Mouse (Mus musculus): ENCODE measurements around the gene Lmbr1.
"Not testable (repeated sequence)": the region's sequence is repeated elsewhere in the genome, so short reads cannot be mapped to it uniquely, and the experiment has no call there.

Gene Lmbr1

DNA sequence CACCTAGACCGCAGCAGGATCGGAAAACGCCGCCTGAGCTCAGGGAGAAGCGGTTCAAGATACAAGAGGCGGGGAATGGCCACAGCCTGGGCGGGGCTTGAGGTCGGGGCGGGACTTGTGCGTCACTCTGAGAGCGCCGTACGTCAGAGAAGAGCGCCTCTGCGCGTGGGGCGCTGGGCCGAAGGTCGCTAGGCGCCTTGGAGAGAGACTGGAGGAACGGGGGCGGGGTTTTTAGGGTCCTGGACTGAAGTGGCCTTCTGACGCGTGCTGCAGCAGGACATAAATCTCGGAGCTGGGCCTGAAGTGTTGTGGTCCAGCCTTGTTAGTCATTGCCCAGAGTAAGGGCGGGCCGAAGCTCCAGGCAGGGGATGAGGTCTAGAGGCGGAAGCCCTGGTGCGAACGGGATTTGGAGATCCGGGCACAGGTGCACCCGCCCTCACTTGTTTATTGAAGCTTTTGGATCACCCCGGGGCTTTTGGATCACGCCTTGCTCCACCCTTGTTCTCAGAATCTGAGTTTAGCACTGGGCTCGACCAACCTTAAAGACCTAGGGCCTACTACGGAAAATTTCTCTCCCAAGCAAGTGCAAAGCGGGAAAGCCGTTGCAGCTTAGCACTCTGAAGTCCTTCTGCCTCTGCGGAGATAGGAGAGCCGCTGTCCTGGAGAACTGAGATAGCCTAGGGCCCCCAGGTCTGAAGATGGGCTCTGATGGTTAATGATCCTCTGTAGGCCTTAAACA is at the start of gene Lmbr1:
Gene Lmbr1 (minus strand): TSS at position 93 of the 739 bp plus-strand sequence.
- peak; percentile 85 to 93 for DNase-seq (ENCODE audit: low spot score in 2 of 2)

DNA sequence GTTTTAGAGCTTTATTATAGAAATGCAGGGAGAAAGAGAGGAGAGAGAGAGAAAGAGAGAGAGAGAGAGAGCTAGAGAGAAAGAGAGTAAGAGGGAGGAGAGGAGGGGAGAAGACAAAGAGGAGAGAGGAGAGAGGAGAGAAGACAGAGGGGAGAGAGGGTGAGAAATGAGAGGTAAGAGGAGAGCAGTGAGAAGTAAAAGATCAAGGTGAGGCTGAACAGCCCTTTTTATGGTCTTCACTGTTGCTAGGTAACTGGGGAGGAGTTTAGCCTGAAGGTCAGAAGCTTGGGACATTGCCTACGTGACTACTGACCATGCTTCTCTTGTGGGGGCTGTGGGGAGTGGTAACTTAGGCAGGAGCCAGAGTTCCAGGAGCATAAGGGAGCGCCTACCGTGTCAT is 45.1 kb upstream of the Lmbr1 start:
- DNase-seq (ENCODE audit: low spot score in 2 of 2), result not testable (repeated sequence)

DNA sequence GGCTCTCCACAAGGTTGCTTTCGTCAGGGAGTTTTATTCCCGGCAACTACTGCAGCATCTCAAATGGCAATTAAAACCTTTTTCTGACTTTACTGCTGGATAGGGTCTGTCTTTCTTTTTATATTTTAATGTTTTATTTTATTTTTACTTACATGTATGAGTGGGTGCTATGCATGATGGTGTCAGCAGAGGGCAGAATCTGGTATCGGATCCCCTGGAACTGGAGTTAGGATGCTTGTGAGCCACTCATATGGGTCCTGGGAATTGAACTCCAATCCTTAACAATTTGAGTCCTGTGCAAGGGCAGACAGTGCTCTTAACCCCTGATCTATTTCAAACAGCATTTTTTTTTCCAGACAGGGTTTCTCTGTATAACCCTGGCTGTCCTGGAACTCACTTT is 34.9 kb upstream of the Lmbr1 start:
- no peak for DNase-seq (ENCODE audit: low spot score in 2 of 2)

DNA sequence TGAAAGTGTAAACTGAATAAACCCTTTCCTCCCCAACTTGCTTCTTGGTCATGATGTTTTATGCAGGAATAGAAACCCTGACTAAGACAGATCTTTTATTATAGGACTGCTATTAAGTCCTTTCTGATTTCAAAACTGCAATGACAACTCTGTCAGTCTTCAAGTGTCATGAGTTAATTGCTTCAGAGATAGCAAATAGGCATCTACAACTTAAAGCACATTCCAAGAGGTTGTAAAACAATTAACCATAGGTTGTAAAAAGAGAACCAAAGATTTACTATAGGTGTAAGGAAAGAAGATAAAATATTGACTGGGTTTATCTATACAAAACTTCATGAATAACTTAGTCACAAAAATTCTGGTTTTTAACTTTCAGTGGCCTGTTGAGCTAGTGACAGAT is 32.7 kb upstream of the Lmbr1 start:
- no peak for DNase-seq (ENCODE audit: low spot score in 2 of 2)

DNA sequence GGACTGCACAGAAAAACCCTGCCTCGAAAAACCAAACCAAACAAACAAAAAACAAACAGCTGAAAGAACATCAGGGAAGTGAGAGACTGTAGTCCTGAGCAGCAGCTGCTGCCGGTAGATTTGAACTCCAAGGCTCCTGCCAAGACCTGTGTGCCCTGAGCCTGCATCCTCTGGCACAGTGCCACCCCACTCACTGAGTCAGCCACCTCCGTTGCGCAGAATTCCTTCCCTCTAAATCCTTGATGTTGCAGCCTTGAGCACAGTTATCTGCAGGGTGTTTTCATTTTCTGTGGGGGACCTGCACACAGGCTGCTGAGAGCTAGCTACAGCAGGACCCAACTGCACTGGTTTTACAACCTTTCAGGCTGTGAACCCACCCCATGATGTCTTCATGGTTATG is 20.2 kb upstream of the Lmbr1 start:
- no peak for DNase-seq (ENCODE audit: low spot score in 2 of 2)

DNA sequence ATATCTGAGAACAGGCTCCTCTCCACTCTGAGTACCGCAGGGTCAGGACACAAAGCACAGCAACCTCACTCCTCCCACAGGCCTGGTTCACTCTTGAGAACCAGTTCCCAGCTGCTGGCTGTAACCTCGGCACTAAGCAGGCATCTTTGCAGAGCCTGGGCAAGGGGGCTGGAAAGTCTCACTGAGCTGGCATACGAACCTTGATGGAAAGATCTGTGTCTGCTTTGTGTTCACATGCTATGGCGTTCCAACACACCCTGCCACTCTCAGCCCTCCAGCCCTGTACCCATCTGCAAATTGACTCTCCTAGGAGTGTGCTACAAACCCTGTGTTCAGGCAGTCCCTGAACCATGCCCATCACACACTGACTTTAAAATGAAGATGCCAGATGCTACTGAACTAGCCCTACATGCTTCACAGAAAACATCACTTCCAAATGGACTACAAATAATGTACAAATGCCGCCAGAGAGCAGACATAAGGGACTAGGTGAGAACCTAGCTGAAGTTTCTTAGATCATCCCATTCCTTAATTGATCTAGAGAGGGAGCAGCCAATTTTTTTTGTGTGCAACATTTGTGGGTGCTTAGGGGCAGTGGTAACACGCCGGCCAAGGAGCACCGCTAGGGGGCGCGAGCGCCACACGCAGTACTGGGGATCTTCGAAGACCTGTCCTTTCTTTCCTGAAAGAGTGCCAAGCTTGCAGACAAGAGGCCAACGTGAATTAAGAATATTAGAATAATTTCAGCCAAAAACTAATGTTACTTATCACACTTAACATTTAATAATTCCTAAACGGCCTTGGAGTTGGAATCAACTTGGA is 11.0 kb upstream of the Lmbr1 start:
- DNase-seq (ENCODE audit: low spot score in 2 of 2), result peak in 1 of 2 experiments; percentile 56

DNA sequence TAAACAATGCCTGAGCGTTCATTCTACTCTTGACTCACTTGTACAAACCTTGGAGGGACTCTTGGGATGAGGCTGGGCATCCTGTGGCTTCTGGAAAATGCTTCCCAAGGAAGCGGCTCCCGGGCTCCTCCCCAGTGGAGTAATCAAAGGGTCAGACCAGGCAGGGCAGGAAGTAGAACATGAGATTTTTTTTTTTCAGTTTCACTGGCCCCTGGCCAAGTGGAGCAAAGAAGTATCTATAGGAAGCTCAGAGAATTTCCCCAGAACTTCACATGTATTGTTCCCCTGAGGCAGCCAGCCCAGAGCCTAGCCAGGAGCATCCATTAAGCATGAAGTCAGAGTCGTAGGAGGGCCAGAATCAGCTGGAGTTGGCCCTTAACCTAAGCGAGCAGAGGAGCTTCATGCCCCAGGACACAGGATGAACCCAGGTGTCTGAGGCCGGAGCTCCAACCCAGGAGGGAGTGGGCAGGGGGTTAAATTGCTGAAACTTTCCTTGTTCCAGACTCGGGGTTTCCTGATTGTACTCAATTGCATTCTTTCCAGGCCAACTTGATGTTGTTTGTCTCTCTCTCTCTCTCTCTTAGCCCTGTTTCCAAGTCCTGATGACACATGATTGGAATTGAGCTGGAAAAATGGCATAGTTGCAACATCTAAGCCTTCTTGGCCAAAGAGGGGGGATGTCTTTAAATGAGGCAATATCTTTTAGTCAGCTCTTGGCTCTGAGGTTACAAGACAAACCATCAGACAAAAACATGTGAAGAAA is 10.2 kb upstream of the Lmbr1 start:
- no peak for DNase-seq (ENCODE audit: low spot score in 2 of 2)

DNA sequence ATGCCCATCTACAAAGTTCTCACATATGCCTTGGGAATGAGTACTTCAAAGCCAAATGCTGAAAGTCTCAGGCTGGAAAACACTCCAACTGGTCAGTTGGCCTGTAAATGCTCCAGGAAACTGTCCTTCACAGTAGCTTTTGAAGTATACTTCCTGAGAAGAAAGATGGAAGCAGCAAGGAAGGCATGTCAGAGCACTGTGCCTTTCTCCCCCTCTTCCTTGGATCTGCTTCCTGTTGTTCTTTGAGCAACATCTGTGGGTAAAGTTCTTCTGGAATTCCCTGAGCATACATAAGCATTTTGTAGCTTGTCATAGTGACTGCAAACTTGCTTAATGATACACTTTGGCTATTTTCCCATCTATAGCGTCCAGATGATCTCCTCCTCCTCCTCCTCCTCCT is 9.4 kb upstream of the Lmbr1 start:
- DNase-seq (ENCODE audit: low spot score in 2 of 2), result no peak

DNA sequence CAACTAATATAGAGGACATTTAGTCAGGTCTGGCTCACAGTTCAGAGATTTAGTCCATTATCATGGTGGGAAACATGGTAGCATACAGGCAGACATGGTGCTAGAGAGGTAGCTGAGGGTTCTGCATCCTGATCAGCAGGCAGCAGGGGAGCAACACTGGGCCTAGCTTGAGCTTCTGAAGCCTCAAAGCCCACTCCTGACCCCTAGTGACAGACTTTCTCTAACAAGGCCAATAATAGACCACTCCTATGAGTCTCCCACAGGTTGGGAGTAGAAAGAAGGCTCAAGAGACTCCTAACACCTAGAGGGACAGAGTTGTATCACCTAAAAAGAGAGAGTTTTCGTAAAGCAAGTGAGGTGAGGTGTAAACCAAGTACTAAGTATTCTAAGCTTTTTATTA is 4.6 kb upstream of the Lmbr1 start:
- no peak for DNase-seq (ENCODE audit: low spot score in 2 of 2)

DNA sequence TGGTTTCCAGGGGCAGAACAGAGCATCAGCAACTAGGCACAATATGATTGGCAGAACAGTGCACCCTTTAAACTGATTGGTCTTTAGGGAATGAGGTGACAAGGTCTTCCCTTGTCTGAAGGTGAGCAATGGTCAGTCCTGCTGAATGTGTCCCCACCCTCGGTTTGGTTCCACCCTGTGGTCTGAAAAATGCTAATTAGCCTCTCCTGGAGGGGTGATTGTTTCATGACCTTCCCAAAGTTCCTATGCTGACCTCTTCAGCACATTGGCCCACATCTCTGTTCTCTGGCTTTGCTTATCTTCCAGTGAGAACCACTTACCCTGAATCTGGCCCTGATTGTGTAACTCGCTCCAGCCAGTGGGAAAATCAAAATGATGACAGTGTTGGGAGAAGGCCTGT is 1.9 kb upstream of the Lmbr1 start:
- DNase-seq (ENCODE audit: low spot score in 2 of 2), result no peak

DNA sequence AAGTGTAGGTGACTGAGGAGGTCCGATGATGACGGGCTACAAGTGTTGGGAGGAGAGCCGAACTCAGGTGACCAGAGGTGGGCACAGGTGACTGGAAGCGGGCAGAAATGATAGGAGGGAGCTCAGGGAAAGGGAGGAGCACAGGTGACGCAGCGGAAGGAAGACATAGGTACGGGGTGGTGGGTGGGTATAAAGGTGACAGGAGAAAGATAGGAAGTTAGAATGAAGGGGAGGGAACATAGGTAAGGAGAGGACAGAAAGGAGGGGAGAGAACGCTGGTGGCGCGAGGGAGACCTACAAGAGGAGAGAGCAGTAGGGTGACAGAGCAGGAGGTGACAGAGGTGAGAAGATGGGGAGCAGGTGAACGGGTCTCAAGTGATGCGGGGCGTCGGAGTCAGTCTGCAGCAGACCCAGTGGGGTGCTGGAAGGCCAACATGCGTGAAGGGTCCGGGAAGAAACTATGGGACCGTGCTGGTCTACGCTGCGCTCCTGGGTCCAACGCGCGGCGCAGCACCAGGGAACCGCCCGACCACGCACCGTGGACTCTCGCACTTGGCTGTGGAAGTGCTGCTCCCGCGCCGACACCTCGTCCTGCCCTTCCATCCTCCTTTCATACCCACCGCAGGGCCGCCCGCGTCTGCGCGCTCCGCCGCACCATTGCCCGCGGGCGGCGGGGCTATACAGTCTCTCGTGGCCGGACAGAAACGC is 446 bp downstream of the Lmbr1 start:
- peak in 1 of 2 experiments; percentile 18 for DNase-seq (ENCODE audit: low spot score in 2 of 2)

DNA sequence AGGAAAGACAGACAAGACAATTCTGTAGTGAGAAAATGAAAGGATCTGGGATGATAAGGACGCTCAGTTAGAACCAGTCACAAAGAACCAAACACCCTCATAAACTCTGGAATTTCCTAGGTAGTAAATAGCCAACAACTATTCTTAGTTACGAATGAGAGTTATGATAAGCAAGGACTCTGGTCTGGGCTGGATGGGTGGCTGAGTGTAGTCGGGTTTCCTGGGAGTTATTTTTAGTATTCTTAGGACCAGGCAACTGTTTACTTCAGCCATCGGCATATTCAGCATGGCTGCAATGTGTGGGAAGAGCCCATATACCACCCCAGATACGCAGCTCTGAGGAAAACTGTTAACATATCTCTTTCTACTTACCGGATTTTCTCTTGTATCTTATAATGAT is 14.7 kb downstream of the Lmbr1 start:
- DNase-seq (ENCODE audit: low spot score in 2 of 2), result no peak

DNA sequence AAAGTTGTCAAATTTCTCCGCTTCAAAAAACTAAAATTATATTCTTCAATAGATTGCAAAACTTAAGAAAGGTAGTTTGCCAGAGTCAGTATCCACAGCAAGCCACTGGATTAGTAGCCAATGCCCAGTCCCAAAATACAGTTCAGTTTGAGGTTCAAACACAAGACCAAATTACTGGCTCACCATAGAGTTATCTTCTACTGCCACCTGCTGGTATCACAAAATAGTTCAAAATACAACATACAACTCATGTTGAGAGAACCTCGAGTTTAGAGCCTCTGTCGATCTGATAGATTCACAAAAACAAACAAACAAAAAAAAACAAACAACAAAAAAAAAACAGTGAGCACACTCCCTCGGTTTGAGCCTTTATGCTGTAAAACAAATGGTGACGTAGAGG is 42.4 kb downstream of the Lmbr1 start:
- no peak for DNase-seq (ENCODE audit: low spot score in 2 of 2)

DNA sequence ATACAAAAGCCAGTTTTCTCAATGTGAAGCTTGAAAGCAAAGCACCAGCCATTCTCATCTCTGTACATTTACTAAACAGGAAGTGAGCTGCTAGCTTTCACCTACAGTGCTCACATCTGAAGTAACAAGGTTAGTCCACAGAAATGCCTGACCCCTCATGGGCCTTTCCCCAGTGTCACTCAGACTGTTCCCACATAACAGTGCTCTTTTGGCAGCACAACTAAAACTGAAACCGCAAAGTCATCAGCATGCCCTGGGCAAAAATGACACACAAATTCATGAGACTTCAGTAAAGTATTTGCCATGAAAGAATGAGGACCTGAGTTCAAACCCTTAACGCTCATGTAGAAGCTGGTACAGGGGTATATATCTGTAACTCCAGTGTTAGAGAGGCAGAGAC is 55.7 kb downstream of the Lmbr1 start:
- no peak for DNase-seq (ENCODE audit: low spot score in 2 of 2)

DNA sequence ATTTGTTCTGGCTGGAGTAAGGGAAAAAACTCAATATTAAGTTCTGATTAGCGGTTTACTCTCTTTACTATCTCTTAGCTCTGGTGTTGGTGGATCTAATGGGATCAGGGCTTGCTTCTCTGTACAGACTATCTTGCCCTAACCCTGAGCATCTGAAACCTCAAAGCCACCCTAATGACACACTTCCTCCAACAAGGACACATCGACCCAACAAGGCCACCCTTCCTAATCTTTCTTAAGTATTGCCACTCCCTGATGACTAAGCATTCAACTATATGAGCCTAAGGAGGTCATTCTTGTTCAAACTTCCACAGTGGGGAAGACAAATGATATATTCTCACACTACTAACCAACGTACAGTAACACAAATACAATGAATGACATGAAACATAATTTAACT is 69.0 kb downstream of the Lmbr1 start:
- no peak for DNase-seq (ENCODE audit: low spot score in 2 of 2)

DNA sequence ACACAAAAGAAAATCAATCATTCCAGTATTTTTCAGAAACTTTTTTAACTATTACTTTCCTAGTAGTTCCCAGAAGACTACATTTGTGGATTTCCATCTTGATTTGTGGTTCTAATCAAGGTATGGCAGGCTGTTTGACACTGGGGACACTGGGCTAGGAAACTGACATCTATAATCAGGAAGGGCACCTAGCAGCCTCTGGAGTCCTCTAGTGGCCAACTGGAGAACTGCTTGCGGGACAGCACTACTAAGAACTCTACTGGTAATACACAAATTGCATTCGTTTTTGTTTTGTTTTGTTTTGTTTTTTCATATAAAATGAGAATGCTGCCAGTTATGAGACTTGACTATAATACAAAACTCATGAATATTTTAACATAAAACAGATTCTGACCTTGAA is 85.0 kb downstream of the Lmbr1 start:
- DNase-seq (ENCODE audit: low spot score in 2 of 2), result peak in 1 of 2 experiments; percentile 53

DNA sequence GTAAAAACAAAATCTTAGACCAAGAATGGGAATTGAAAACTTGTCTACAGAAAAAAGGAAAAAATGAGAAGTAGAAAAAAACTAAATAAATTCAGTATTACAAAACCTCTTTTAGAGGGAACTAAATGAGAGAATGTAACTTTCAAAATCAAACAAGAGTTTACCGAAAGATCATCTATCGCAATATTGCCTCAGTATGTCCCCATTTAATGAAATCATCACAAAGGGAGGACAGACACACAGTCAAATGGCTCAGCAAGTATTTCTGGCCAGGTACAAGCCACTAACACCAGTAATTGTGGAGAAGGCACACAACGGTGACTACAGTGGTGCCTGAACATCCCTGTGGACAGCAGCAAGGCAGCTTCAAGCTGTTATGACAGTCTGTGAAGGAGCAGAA is 88.1 kb downstream of the Lmbr1 start:
- DNase-seq (ENCODE audit: low spot score in 2 of 2), result no peak

DNA sequence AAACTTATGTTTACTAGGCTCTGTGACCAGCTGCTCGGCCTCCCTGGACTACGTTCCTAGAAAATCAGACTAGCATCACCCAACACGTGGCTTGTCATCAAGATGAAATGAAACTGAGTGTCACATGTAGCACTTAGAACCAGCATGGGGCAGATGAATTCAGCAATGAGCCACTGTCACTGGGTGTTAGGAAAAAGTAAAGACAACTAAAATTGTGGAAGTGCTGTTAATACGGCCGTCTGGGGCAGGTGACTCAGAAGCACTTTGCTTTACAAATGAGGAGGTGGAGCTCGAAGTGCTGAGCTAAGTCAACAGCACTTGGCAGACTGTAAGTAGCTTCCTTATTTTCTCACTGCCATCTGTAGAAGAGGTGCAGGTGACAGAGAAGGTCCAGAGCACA is 88.5 kb downstream of the Lmbr1 start:
- no peak for DNase-seq (ENCODE audit: low spot score in 2 of 2)

DNA sequence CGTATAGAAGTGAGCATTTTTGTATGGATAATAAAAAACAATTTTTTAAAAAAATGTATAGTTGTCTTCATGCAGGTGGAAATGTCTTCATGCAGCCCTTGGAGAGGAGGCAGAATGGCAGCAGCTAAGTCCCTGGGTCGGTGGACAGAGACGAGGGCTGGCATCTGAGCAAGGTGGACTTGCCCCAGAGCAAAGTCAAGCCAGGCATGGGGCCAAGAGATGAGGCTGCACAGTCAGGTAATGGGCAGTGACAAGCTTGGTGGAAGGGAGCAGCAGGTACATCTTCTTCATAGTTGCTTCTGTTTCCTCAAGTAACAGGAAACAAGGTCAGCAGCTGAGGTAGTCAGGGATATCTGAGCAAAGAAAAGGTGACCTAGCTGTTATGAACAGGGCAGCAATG is 97.1 kb downstream of the Lmbr1 start:
- no peak for DNase-seq (ENCODE audit: low spot score in 2 of 2)

DNA sequence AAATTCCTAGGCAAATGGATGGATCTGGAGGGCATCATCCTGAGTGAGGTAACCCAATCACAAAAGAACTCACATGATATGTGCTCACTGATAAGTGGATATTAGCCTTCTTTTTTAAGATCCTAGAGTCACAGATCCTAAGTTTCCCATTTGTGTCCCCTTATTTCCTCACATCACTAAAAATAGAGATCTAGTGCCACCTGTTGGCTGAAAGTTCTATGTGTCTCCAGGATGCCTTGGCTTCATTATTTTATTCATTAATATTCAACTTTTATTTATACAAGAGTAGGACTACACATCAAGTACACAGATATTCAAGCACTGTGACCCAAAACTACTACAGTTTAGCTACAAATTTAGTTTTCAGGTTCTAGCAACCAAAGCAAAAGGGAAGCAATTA is 103.4 kb downstream of the Lmbr1 start:
- no peak for DNase-seq (ENCODE audit: low spot score in 2 of 2)

DNA sequence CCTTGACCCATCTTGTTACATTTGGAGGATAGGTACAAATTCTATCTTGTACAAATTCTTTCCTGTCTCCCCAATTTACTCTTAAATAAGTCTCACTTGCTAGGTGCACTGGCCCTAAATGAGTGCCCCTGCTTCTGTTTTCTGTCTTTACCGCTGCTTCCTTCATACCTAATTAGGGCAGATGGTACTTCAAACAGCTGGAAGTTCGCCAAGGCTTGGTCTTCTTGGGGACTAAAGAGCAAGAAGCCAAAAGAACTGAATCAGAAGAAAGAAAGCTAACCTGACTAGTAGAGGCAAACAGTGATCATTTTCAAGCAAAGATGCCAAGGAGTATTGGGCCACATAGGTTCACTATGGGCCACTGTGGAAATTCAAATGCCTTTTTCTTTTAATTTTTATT is 104.8 kb downstream of the Lmbr1 start:
- no peak for DNase-seq (ENCODE audit: low spot score in 2 of 2)

DNA sequence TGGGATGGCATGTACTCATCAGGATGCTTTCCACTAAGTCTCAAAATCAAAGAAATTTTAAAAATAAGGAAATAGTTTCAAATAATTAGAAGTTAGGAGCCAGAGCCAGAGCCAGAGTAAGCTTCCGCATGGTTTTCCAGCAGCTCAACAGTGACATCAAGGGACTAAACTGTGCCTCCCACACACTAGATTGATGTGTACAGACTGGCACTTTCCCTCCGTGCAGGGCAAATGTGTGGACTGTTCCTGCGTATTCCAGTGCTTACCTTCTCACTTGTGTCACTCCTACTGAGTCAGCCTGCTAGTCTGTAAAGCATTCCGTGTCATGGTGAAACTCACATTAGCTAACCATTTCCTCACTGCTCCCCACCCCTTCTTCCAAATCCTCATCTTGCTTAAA is 107.3 kb downstream of the Lmbr1 start:
- DNase-seq (ENCODE audit: low spot score in 2 of 2), result no peak

All from frontal cortex, postnatal 10 days (tissue).